Mouse (Mus musculus): ENCODE measurements around the gene Efcab5.
"Not testable (repeated sequence)": the region's sequence is repeated elsewhere in the genome, so short reads cannot be mapped to it uniquely, and the experiment has no call there.

The Efcab5 gene

GRCm38 (mm10) chr11:77181528-77181927 lies 7.2 kb downstream of the Efcab5 start:
- in situ Hi-C loops (cut with MboI; ENCODE audit: unreplicated experiment in 2 of 2): no loop called here

DNA sequence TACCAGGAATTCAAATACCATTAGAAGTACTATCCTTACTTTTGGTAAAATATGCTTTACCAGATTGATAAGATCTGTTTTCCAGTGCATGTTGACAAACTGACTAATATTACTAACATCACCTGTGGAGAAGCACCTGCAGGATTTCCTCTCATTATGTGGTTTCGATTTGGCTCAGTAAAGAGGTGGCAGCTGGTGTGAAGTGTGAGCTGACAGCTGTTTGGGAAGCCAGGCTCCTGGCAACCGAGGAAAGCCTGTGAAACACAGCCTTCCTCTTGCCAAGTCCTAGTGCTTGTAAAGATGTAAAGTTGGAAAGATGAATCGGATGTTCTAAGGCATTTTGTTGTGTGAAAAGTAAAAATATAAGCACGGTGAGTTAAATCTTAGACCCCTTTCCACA lies 7.9 kb downstream of the Efcab5 start:
- in situ Hi-C loops (cut with MboI; ENCODE audit: unreplicated experiment in 2 of 2): no loop called here

GRCm38 (mm10) chr11:77179771-77180170 lies 9.0 kb downstream of the Efcab5 start:
- in situ Hi-C loops (cut with MboI; ENCODE audit: unreplicated experiment in 2 of 2): no loop called here

- in situ Hi-C loops (cut with MboI; ENCODE audit: unreplicated experiment in 2 of 2): no loop called here
These were observed 14.2 kb downstream of the Efcab5 start for GRCm38 (mm10) chr11:77174531-77174930.

- in situ Hi-C loops (cut with MboI; ENCODE audit: unreplicated experiment in 2 of 2): no loop called here
These were observed 15.0 kb downstream of the Efcab5 start for GRCm38 (mm10) chr11:77173731-77174130.

DNA sequence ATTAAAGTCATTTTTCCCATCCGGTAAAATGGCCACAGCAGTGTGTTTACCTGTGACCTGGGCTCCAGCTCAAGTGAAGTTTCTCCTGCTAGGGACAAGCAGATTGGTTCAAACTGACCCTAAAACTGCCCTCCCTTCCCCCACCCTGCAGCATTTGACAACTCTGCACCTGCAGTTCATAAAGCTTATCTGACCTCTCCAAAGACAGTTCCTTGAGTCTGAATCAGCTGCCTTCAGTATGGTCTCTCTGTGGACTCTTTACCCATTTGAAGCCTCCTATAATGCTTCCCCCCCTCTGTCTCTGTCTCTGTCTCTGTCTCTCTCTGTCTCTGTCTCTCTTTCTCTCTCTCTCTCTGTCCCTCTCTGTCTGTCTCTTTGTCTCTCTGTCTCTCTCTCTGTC lies 28.0 kb downstream of the Efcab5 start:
- in situ Hi-C loops (cut with MboI; ENCODE audit: unreplicated experiment in 2 of 2): no loop called here

GRCm38 (mm10) chr11:77160341-77160740 lies 28.4 kb downstream of the Efcab5 start:
- in situ Hi-C loops (cut with MboI; ENCODE audit: unreplicated experiment in 2 of 2): no loop called here

GRCm38 (mm10) chr11:77154214-77154613 lies 34.6 kb downstream of the Efcab5 start:
- in situ Hi-C loops (cut with MboI; ENCODE audit: unreplicated experiment in 2 of 2): no loop called here

- in situ Hi-C loops (cut with MboI; ENCODE audit: unreplicated experiment in 2 of 2): no loop called here
These were observed 38.0 kb downstream of the Efcab5 start for GRCm38 (mm10) chr11:77150806-77151205.

- in situ Hi-C loops (cut with MboI; ENCODE audit: unreplicated experiment in 2 of 2): not testable (repeated sequence)
These were observed 38.8 kb downstream of the Efcab5 start for GRCm38 (mm10) chr11:77149783-77150630.

GRCm38 (mm10) chr11:77148774-77149173 lies 40.0 kb downstream of the Efcab5 start:
- in situ Hi-C loops (cut with MboI; ENCODE audit: unreplicated experiment in 2 of 2): no loop called here

- in situ Hi-C loops (cut with MboI; ENCODE audit: unreplicated experiment in 2 of 2): no loop called here
These were observed 41.0 kb downstream of the Efcab5 start for GRCm38 (mm10) chr11:77147753-77148152.

- in situ Hi-C loops (cut with MboI; ENCODE audit: unreplicated experiment in 2 of 2): no loop called here
These were observed 43.3 kb downstream of the Efcab5 start for GRCm38 (mm10) chr11:77145423-77145822.

DNA sequence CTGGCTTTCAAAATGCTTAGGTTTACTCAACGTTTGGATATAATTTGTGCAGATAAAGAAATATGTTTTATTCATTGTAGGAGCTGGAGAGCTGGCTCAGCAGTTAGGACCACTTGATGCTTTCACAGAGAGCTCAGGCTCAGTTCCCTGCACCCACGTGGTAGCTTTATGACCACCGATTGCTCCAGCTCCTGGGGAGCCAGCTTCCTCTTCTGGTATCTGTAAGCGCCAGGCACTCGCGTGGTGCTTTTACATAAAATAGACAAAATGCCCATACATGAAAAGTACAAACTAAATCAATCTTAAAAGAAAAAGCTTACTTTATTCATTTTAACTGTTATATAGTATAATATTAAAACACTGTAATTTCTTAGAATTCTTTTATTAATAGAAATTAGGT lies 46.8 kb downstream of the Efcab5 start:
- in situ Hi-C loops (cut with MboI; ENCODE audit: unreplicated experiment in 2 of 2): no loop called here

DNA sequence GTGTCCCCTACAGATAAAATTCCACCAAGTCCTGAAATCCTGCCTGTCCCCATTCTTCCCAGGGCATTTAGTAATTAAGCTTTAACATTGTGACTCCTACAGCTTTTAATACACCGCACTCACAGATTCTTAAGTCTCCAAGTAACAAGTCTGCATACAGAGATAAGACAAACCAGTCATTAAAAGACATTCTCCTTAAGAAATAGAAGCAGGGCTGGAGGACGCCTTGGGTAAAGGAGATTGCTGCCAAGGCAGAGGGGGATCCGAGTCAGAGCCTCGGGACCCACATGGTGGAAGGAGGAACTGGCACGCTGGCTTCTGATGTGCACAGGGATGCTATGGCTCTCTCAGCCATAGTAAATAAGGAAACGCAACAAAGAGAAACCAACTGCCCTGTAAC lies 48.8 kb downstream of the Efcab5 start:
- in situ Hi-C loops (cut with MboI; ENCODE audit: unreplicated experiment in 2 of 2): no loop called here

DNA sequence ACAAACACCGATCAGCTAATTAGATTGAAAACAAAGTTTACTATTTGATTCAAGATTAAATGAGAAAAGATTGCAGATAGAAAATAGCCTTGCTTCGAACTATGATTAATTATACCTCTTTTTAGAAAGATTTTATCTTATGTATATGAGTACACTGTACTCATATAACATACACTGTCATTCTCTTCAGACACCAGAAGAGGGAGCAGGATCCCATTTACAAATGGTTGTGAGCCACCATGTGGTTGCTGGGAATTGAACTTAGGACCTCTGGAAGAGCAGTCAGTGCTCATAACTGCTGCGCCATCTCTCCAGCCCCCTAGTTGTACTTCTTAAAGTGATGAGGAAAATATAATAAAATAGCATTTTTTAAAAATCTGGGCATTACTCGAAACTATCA lies 55.3 kb downstream of the Efcab5 start:
- in situ Hi-C loops (cut with MboI; ENCODE audit: unreplicated experiment in 2 of 2): no loop called here

DNA sequence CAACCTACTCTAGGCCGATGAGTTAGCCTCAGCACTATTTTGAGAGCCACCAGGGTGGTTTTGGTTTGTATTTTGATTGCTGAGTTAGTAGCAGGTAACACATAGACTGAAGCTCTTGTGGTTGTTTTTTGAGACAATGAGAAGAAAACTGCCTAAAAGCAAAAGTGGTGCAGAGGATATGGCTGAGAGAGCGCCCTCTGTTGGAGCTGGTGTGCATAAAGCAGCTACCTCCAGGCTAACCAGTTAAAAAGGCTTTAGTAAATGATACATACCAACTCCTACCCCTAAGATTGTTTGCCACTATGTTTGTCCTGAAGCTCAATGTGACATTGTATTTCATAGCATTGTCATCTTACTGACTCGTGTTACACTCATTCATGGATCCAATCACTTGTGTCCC lies 56.2 kb downstream of the Efcab5 start:
- in situ Hi-C loops (cut with MboI; ENCODE audit: unreplicated experiment in 2 of 2): no loop called here

GRCm38 (mm10) chr11:77128562-77128961 lies 60.2 kb downstream of the Efcab5 start:
- in situ Hi-C loops (cut with MboI; ENCODE audit: unreplicated experiment in 2 of 2): no loop called here

DNA sequence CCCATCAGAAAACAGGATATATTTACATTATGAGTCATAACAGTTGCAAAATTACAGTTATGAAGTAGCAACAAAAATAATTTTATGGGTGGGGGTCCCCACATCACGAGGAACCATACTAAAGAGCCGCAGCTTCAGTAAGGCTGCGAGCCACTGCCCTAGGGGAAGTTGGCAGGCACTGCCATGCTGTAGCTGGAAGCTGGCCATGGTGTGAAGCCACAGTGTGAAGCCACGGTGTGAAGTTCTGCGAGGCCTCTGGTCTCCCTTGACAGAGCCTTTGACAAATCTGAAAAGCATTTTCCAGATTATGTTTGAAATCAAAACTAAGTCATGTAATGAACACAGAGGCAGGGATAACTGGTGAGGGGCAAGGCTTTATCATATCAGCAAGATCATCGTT lies 77.6 kb downstream of the Efcab5 start:
- in situ Hi-C loops (cut with MboI; ENCODE audit: unreplicated experiment in 2 of 2): loop anchor here in 1 of 2 experiments (25.0 kb wide), 1 partner anchor 676 kb away; the partner anchor contains the start of gene Gm10277

DNA sequence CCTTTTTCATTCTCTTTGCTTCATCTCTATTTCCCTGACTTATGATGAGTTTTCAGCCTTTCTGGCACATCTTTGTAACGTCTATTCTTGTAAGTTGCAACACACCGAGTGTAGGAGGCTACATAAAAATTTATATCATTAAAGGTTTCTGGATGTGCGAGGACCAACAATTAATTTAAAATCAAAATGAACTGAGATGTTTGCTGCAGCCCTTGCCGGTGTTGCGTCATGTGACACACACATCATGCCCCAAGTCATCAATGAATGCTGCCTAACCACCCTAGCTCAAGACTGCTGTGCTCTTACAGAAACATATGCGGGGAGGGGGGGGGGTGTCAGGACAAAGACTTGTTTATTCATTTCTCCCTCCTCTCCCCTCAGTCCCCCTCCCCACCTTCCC lies 80.3 kb downstream of the Efcab5 start:
- in situ Hi-C loops (cut with MboI; ENCODE audit: unreplicated experiment in 2 of 2): loop anchor here (10.0 to 25.0 kb wide), 2 partner anchors 96 to 679 kb away; partner anchors contain the start of gene Gm10277 (in 1 of the 2)

DNA sequence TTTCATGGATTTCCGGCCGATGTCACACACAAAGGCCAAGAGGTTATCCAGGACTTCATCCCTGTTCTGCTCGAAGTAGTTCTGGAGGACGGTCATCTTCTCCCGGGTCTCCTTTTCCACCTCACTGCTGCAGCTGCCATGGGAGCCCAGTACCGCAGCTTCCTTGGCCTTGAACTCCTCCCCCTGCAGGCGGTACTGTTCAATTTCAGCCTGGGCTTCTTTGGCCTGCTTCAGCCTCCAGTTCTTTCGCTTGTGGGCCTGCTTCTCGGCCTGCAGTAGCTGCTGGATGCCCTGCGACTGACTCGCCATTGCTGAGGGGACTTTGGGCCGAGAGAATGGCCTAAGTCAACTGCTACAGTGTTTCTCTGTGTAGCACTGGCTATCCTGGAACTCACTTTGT lies 80.9 kb downstream of the Efcab5 start:
- in situ Hi-C loops (cut with MboI; ENCODE audit: unreplicated experiment in 2 of 2): loop anchor here (10.0 to 25.0 kb wide), 2 partner anchors 97 to 679 kb away; partner anchors contain the start of gene Gm10277 (in 1 of the 2)

- in situ Hi-C loops (cut with MboI; ENCODE audit: unreplicated experiment in 2 of 2): loop anchor here (10.0 to 25.0 kb wide), 2 partner anchors 98 to 680 kb away; partner anchors contain the start of gene Gm10277 (in 1 of the 2)
These were observed 81.8 kb downstream of the Efcab5 start for GRCm38 (mm10) chr11:77106961-77107360.
